Mouse (Mus musculus): ENCODE measurements around the gene Vac14.

Gene Vac14

DNA sequence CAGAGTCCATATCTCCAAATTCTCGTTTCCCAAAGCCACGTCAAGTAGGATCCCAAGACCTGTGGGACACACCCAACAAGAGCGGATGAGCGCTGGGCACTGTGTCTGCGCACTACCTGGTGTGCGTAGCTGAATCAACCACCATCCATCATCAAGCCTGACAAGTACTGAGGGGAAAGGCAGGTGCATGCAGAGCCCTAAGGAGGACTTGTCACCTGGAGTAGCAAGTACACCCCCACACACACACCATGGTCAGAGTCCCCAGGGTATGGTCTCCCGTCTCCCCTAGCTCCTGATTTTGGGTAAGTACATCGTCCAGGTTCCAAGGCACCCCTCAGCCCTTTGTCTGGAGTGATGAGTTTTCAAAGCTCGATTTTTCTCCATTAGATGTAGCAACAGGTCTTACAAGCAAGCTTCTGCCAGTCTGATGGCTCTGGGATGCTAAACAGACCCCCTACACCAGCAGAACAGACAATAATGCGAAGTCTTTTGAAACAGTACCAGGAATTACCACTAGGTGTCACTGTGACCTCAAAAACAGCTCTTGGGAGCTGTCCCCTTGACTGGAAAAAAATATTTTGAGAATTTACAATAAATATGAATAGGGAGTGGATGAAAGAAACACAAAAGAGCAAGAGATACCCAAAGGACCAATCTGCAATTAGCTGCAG, 131.2 kb downstream of the Vac14 start:
- peak; percentile 58 for DNase-seq (ENCODE audit: low spot score)

DNA sequence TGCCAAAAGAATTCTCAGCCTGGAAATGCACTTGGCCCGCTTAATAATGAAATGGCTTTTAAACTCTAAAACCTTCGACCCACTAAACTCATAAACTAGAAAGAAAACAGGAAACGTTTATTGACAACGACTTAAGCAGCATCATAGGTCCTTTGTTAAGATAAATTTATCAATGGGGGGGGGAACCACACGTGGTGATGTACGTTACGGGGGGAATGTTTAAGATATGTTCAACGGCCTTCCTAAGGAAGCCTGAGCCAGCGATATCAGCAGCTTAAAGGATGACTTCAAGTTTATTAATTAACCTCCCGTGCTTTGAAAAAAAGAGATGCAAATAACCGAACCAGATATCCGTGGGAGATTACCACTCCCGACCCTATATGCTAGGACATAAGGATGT, 131.9 kb downstream of the Vac14 start:
- no peak for DNase-seq (ENCODE audit: low spot score)

DNA sequence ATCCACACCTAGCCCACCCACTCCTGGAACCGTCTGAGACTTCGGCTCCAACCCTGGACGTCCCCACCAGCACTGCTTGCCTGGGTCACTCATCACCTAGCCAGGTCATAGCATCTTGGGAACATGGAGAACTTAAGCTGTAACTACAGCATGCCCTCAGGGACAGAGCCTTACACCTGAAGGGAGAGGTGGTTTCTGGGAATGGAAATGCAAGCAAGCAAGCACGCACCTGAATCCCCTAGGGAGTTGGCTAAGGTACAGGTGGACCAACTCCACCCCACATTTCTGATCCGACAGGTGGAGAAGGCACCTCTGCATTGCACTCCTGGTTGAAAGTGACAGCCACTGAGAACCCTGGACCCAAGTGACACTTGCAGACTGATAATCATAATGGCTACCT, 133.1 kb downstream of the Vac14 start:
- no peak for DNase-seq (ENCODE audit: low spot score)

DNA sequence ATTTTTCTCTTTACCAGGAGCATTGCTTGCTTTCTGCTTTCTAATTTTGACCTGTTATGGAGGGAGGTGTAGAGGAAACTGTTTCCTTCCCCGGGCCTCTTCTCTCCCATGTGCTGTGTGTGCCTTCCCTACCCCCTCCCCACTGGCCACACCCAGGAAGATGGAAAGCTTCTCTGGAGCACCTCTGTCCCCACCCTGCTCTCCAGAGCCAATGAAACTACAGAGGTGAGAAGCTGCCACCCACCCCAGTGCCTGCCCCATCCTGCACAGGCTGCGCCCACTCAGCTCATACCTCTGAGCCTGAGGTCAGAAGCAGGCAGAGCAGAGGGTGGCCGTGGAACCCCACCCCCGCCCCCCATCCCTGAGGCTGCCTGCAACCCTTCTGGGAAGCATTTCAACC, 136.3 kb downstream of the Vac14 start:
- DNase-seq (ENCODE audit: low spot score): no peak

DNA sequence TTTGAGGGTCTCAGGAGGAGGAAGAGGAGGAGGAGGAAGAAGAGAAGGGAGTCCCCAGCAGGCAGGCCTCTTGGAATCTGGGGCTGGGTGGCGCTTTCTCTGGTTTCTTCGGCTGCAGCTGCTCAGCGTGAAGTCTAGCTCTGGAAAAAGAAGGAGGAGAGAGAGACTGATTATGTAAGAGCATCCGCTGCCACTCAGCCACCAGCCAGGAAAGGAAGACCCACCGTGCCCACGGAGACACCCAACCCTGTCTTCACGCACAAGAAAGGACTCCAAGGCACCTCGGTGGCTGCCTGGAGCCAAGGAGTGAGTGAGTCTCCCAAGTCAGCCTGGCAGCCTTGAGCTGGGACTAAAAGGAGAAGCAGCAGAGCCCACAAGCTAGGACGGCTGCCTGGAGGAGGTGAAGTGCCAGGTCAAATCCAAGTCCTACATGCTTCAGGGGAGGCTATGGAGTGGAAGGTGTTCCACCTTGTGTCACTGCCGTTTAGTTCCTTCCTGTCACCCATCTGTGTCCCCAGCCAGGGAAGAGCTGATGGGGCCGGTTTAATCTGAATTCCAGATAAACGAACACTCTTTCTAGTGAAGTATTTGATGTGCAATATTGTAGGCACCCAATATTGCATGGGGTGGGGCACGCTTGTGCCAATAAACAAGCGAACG, 137.3 kb downstream of the Vac14 start:
- DNase-seq (ENCODE audit: low spot score): no peak

DNA sequence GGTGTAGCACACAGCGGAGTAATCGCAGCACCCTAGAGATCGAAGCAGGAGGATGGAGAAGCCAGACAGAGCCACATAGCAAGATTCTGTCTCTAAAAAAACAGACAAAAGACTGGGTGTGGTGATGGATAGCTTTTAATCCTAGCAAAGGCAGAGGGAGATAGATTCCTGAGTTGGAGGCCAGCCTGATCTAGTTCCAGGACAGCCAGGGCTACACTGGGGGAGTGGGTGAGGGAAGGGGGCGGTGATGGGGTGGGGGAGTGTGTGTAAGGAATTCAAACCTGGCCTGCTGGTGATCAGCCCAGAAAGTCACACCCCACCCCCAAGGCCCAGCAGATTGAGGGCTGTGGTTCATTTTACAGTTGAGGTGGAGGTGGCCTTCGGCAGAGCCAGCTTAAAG, 137.8 kb downstream of the Vac14 start:
- no peak for DNase-seq (ENCODE audit: low spot score)

DNA sequence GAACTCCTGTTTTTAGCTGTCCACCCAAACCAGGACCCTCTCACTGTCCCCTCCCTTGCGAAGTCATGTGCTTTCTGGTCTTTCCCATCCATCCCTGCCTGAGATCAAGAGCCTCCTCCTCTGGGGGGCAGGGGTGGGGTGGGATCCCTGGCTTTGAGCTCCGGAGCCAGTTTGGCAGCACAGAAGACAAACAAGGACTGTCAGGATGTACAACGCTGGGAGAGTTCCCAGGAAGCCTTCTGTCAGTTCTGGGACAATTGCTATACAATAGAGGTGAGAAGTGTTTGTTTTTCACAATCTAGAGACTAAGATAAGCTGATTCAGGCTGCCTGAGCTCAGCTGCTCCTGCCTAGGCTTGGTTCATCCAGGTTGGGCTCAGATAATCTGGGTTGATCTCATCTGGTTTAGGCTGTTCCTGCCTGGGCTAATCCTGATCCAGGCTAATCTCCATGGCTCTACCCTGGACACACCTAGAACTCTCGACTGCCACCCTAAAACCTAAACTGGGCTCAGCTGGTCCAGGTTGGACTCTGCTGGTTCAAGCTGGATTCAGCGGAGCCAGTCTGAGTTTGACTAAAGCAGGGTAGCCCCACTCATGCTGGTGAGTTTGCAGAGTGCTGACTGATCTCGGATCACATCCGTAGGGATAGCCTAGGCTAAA, 142.0 kb downstream of the Vac14 start:
- no peak for DNase-seq (ENCODE audit: low spot score)

DNA sequence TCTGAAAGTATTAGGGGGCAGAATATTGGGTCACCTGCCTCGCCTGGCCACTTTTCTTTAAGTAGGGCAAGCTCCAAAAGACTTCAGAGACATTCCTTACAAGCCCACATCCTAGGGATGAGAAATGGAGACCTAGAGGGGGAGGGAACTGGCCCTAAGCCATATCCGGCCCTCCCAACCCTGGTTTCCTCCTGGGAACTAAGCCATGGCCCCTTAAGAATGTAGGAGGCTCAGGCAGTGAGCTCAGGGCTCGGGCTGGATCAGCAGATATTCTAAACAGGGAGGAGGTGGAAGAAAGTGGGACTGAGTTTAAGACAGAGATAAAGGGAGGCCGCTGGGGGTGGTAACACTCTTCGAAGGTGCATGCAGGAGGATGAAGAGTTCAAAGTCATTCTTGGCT, 142.8 kb downstream of the Vac14 start:
- peak; percentile 41 for DNase-seq (ENCODE audit: low spot score)

DNA sequence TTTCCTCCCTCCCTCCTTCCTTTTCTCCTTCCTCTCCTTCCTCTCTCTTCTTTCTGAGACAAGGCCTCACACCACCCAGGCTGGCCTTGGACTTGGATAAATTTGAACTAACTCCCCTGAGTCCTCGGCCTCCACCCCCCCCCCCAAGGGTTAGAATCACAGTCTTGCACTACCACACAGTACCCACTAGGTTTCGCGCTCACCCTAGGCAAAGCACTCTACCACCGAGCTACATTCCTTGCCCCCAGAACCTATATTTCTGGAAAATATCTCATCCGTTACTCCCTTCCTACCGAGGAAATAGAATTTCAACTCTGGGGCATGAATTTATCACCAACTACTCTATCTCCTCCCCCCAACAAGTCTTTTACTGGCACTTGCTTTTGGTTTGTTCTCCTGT, 143.6 kb downstream of the Vac14 start:
- no peak for DNase-seq (ENCODE audit: low spot score)

DNA sequence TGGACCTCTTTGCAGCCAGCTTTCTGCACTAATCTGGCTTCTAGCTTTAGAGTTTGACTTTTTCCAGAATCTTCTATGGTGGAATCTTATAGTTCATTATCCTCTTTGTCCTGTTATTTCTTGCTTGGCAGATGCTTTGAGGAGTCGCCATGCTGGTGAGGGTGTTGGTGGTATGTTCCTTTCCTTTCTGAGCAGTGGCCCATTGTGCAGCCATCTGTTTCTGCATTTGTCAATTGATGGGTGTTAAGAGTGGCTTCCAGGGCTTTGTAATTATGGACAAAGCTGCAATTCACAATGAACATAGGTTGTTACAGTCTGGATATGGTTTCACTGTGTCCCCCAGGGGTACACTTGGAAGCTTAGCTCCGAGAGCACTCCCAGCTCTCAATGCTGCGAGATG, 146.3 kb downstream of the Vac14 start:
- no peak for DNase-seq (ENCODE audit: low spot score)

DNA sequence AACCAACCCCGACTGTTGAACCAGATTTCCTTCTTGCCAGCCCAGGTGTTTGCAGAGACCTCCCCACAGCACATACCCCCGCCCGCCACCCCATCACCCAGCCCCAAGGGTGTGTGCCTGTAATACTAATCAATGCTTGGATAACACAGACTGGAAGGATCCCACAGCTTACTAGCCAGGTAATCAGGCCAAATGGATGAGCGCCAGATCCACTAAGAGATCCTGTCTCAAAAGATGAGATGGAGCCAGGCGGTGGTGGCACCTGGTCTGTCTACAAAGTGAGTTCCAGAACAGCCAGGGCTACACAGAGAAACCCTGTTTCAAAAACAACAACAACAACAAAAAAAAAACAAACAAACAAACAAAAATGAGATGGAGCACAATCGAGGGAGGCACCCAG, 148.9 kb downstream of the Vac14 start:
- no peak for DNase-seq (ENCODE audit: low spot score)
